Mouse (Mus musculus): ENCODE measurements around the gene Vps35. TPM values are rescaled to one million over a fixed set of nuclear protein-coding genes. Genes with fewer than 3 reads are reported as not detected.

Vps35 gene
- polyA plus RNA-seq, 1 experiment from 2014 or later = 92.3 TPM

GRCm38 (mm10) chr8:85311743-85312142, 12.1 kb upstream of the Vps35 start:
- peaks cover 4% of the 10 kb centered on the region for H3K4me1 ChIP-seq (replicated peaks)
- H3K27me3 ChIP-seq = no peaks in the 10 kb centered on the region
- H3K4me3 ChIP-seq (replicated peaks) = no peak overlapping the region
- H3K9ac ChIP-seq = no peak overlapping the region
- H3K4me2 ChIP-seq = no peak overlapping the region
- ATAC-seq (ENCODE audit: insufficient read depth) = no peak
- peaks cover 33% of the 10 kb centered on the region for H3K36me3 ChIP-seq (replicated peaks)
- H3K27ac ChIP-seq (replicated peaks) = no peak overlapping the region
- no peaks in the 10 kb centered on the region for H3K9me3 ChIP-seq (replicated peaks)

GRCm38 (mm10) chr8:85308564-85308963, 9.0 kb upstream of the Vps35 start:
- Histone ChIP-seq H3K9ac (no peak overlapping the region), H3K36me3 (replicated peaks) (peaks cover 60% of the 10 kb centered on the region), H3K4me2 (no peak overlapping the region), H3K27me3 (no peaks in the 10 kb centered on the region), H3K4me3 (replicated peaks) (no peak overlapping the region), H3K4me1 (replicated peaks) (peaks cover 6% of the 10 kb centered on the region), H3K27ac (replicated peaks) (no peak overlapping the region), H3K9me3 (replicated peaks) (no peaks in the 10 kb centered on the region)
- WGBS (ENCODE audit: insufficient replicate concordance) = 83% methylated on average over 2 of the region's 2 CpGs
- ATAC-seq (ENCODE audit: insufficient read depth) = no peak

GRCm38 (mm10) chr8:85303531-85303930, 3.9 kb upstream of the Vps35 start:
- H3K27ac ChIP-seq (replicated peaks) = no peak overlapping the region
- H3K9me3 ChIP-seq (replicated peaks) = no peaks in the 10 kb centered on the region
- H3K9ac ChIP-seq = no peak overlapping the region
- WGBS (ENCODE audit: insufficient replicate concordance) = 79% methylated on average over 5 of the region's 5 CpGs
- H3K4me3 ChIP-seq (replicated peaks) = no peak overlapping the region
- H3K27me3 ChIP-seq = no peaks in the 10 kb centered on the region
- no peak overlapping the region for H3K4me2 ChIP-seq
- no peak for ATAC-seq (ENCODE audit: insufficient read depth)
- H3K36me3 ChIP-seq (replicated peaks) = peaks cover 68% of the 10 kb centered on the region
- peaks cover 28% of the 10 kb centered on the region for H3K4me1 ChIP-seq (replicated peaks)

GRCm38 (mm10) chr8:85302931-85303330, 3.3 kb upstream of the Vps35 start:
- peaks cover 34% of the 10 kb centered on the region for H3K4me1 ChIP-seq (replicated peaks)
- H3K36me3 ChIP-seq (replicated peaks) = peaks cover 62% of the 10 kb centered on the region
- H3K4me3 ChIP-seq (replicated peaks) = no peak overlapping the region
- WGBS (ENCODE audit: insufficient replicate concordance) = 66% methylated on average over 3 of the region's 3 CpGs
- H3K27me3 ChIP-seq = no peaks in the 10 kb centered on the region
- H3K9me3 ChIP-seq (replicated peaks) = no peaks in the 10 kb centered on the region
- H3K27ac ChIP-seq (replicated peaks) = no peak overlapping the region
- no peak overlapping the region for H3K4me2 ChIP-seq
- H3K9ac ChIP-seq = no peak overlapping the region
- no peak for ATAC-seq (ENCODE audit: insufficient read depth)

- peak overlapping the region; percentile 33 for H3K4me2 ChIP-seq
- H3K27me3 ChIP-seq = no peaks in the 10 kb centered on the region
- WGBS (ENCODE audit: insufficient replicate concordance) = 55% methylated on average over 1 of the region's 1 CpGs
- peaks cover 53% of the 10 kb centered on the region for H3K36me3 ChIP-seq (replicated peaks)
- H3K9me3 ChIP-seq (replicated peaks) = no peaks in the 10 kb centered on the region
- peak overlapping the region; percentile 16; the same call in 1 of the 2 replicates for H3K4me3 ChIP-seq (replicated peaks)
- peaks cover 42% of the 10 kb centered on the region for H3K4me1 ChIP-seq (replicated peaks)
- no peak for ATAC-seq (ENCODE audit: insufficient read depth)
- H3K9ac ChIP-seq = no peak overlapping the region; the same call in 1 of the 2 replicates
- no peak overlapping the region for H3K27ac ChIP-seq (replicated peaks)
These were observed 2.3 kb upstream of the Vps35 start for GRCm38 (mm10) chr8:85301941-85302340.

DNA sequence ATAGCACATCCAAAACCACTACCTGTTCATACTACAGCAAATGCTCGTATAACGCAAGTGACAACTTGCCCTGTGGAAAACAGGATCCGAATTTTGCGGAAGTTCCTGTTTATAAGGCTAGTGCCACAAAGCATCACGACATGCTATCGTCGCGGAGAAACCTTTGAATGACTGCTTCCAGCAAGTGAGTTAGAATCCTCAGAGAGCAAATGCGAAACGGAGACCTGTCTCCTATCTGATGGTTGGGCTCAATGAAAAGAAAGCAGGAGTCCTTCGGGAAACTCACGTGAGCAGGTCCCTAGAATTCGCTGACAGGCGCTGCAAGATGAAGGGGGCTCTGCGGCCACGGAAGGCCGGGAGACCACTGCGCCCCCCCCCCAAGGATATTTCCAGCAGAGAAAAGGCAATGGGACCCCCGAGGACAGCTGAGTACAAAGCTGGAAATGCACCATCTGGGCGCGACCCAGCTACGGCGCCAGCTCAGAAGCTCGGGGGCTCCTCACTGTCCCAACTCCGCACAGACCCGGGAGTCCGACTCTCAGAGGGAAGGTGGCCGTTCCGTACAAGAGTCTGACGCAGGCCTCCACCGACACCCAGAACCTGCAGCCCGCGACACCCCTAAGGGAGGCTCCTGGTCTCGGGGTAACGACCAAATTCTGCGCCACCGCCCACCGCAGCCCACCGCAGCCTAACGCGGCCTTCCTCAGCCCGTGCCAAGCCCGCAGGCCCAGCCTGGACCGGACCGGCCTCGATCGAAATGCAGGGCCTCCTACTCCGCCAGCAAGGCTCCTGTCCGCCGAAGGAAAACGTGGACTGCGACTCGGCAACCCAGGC, 785 bp downstream of the Vps35 start:
- H3K27ac ChIP-seq (replicated peaks) = peak overlapping the region; percentile 93
- H3K4me3 ChIP-seq (replicated peaks) = peak overlapping the region; percentile 90
- WGBS (ENCODE audit: insufficient replicate concordance) = under 1% methylated on average over 53 of the region's 53 CpGs
- H3K9me3 ChIP-seq (replicated peaks) = no peaks in the 10 kb centered on the region
- peaks cover 32% of the 10 kb centered on the region for H3K36me3 ChIP-seq (replicated peaks)
- H3K9ac ChIP-seq = peak overlapping the region; percentile 93
- ATAC-seq (ENCODE audit: insufficient read depth) = peak; percentile 19
- H3K27me3 ChIP-seq = no peaks in the 10 kb centered on the region
- peaks cover 42% of the 10 kb centered on the region for H3K4me1 ChIP-seq (replicated peaks)
- H3K4me2 ChIP-seq = peak overlapping the region; percentile 83

GRCm38 (mm10) chr8:85286846-85287245, 12.8 kb downstream of the Vps35 start:
- no peaks in the 10 kb centered on the region for H3K4me1 ChIP-seq (replicated peaks)
- no peak overlapping the region for H3K4me3 ChIP-seq (replicated peaks)
- peak; percentile 44; the same call in 1 of the 2 replicates for ATAC-seq (ENCODE audit: insufficient read depth)
- H3K27ac ChIP-seq (replicated peaks) = no peak overlapping the region
- H3K27me3 ChIP-seq = no peaks in the 10 kb centered on the region
- no peaks in the 10 kb centered on the region for H3K9me3 ChIP-seq (replicated peaks)
- H3K36me3 ChIP-seq (replicated peaks) = peaks cover 70% of the 10 kb centered on the region
- WGBS (ENCODE audit: insufficient replicate concordance) = 30% methylated on average over 1 of the region's 1 CpGs
- H3K9ac ChIP-seq = no peak overlapping the region
- no peak overlapping the region for H3K4me2 ChIP-seq

DNA sequence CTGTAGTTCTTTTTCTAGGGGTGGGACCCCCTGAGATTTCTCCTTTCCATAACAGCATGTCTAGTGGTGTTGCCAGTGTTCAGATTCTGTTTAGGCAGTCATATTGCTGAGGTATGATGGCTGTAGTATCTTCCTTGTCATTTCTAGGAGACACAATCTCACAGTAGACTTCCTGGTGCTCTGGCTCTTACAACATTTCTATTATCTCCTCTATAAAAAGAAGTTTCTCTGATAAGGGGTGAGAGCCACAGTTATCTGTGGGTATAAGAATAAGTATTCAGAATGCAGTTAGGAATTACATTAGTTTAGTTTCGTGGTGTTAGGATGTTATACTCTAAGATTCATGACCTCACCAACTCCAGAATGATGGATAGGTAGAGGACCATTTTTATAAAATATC, 72.3 kb downstream of the Vps35 start:
- Histone ChIP-seq H3K36me3 (replicated peaks) (no peaks in the 10 kb centered on the region), H3K27me3 (no peaks in the 10 kb centered on the region), H3K4me3 (replicated peaks) (no peak overlapping the region), H3K9ac (no peak overlapping the region), H3K9me3 (replicated peaks) (no peaks in the 10 kb centered on the region), H3K4me1 (replicated peaks) (no peaks in the 10 kb centered on the region), H3K27ac (replicated peaks) (no peak overlapping the region), H3K4me2 (no peak overlapping the region)
- no peak for ATAC-seq (ENCODE audit: insufficient read depth)
- WGBS (ENCODE audit: insufficient replicate concordance) = 48% methylated on average over 1 of the region's 1 CpGs

DNA sequence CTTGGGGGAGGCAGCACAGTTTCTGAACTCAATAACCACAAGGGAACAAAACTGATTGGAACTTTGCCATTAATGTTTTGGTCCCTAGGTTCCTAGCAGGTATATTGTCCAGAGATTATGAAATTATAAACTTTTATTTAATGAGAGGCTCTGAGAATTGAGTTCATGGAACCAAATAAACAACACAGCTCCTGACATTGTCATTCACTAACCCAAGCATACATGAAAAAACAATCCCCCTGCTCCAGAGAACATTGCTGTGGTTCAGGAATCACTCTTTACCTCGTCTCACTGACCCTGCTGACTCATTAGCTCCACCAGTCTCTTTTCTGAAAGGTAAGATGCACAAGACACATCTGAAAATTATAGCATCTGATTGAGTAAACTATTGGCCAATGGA, 73.9 kb downstream of the Vps35 start, which contains the start of gene Olfr371:
Gene Olfr371, plus strand, starts transcription at position 301 of the 400 bp plus-strand sequence.
- no peak within 1 kb of the TSS for H3K9ac ChIP-seq
- no peaks in the 10 kb centered on the region for H3K27me3 ChIP-seq
- H3K4me1 ChIP-seq (replicated peaks) = no peaks in the 10 kb centered on the region
- WGBS (ENCODE audit: insufficient replicate concordance) = 23% methylated on average over 1 of the region's 1 CpGs
- ATAC-seq (ENCODE audit: insufficient read depth) = no peak
- no peaks in the 10 kb centered on the region for H3K36me3 ChIP-seq (replicated peaks)
- no peak within 1 kb of the TSS for H3K27ac ChIP-seq (replicated peaks)
- H3K9me3 ChIP-seq (replicated peaks) = no peaks in the 10 kb centered on the region
- no peak within 1 kb of the TSS for H3K4me2 ChIP-seq
- H3K4me3 ChIP-seq (replicated peaks) = no peak within 1 kb of the TSS

DNA sequence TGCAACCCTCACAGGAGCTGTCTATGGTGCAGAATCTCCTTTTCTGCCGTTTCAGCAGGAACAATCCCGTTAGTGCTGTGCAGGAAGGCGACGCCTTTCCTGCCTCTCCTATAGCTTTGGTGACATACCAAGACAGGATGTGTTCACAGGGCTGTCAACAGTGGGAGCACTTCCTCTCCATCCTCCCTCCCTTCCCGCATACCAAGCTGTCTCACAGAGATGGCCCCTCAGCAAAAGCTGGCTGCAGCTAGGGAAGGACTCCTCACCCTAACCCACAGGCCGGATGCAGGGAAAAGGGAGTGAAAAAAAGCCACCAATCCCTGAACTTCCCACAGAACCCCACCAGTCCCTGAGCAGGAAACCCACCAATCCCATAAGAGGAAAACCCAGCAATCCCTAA, 78.6 kb downstream of the Vps35 start:
- Histone ChIP-seq H3K4me3 (replicated peaks) (no peak overlapping the region), H3K27me3 (no peaks in the 10 kb centered on the region), H3K9me3 (replicated peaks) (no peaks in the 10 kb centered on the region), H3K4me2 (no peak overlapping the region), H3K9ac (no peak overlapping the region), H3K27ac (replicated peaks) (no peak overlapping the region), H3K36me3 (replicated peaks) (no peaks in the 10 kb centered on the region), H3K4me1 (replicated peaks) (no peaks in the 10 kb centered on the region)
- peak; percentile 63 for ATAC-seq (ENCODE audit: insufficient read depth)
- WGBS (ENCODE audit: insufficient replicate concordance) = 8% methylated on average over 6 of the region's 6 CpGs

- H3K9ac ChIP-seq = no peak overlapping the region
- 56% methylated on average over 4 of the region's 4 CpGs for WGBS (ENCODE audit: insufficient replicate concordance)
- H3K4me3 ChIP-seq (replicated peaks) = no peak overlapping the region
- H3K4me2 ChIP-seq = no peak overlapping the region
- no peaks in the 10 kb centered on the region for H3K4me1 ChIP-seq (replicated peaks)
- H3K27ac ChIP-seq (replicated peaks) = no peak overlapping the region
- H3K27me3 ChIP-seq = no peaks in the 10 kb centered on the region
- no peaks in the 10 kb centered on the region for H3K36me3 ChIP-seq (replicated peaks)
- ATAC-seq (ENCODE audit: insufficient read depth) = no peak
- H3K9me3 ChIP-seq (replicated peaks) = no peaks in the 10 kb centered on the region
These were observed 79.4 kb downstream of the Vps35 start for GRCm38 (mm10) chr8:85220220-85220619.

Measured in liver, embryonic 15.5 days (tissue).